Mouse (Mus musculus) embryonic facial prominence, embryonic 14.5 days (tissue): ENCODE measurements around the gene Gm10273. TPM values are rescaled to one million over a fixed set of nuclear protein-coding genes. Genes with fewer than 3 reads are reported as not detected.

Source experiments
- ATAC-seq: fragments of 200-750 bp; cut with Nextera tagmentation; 2 replicates; pipeline ENCODE4 v1.8.0; 2017; ENCODE audit warnings: low read depth, moderate number of reproducible peaks, moderate TSS enrichment
- DNase-seq: peaks from one replicate; pipeline ENCODE4 v3.0.0-alpha.2; 2015; ENCODE audit warnings: low spot score
- H3K27ac ChIP-seq: fragments of 300-500 bp; sonication (generic); replicated peaks from 2 replicates; pipeline ENCODE4 v1.5.1; 2014; ENCODE audit warnings: low read depth, mild to moderate bottlenecking, low read length, moderate library complexity
- H3K27me3 ChIP-seq: fragments of 300-500 bp; sonication (generic); replicated peaks from 2 replicates; pipeline ENCODE4 v1.6.1; 2014; ENCODE audit warnings: low read length; ENCODE audit not compliant: control insufficient read depth, insufficient read depth
- H3K36me3 ChIP-seq: fragments of 300-500 bp; sonication (generic); 2 replicates; pipeline ENCODE4 v1.6.1; 2014; ENCODE audit warnings: low read length, mixed read lengths; ENCODE audit not compliant: control insufficient read depth, insufficient read depth
- H3K4me1 ChIP-seq: fragments of 300-500 bp; sonication (generic); 2 replicates; pipeline ENCODE4 v1.6.1; 2014; ENCODE audit warnings: antibody characterized with exemption, low read length; ENCODE audit not compliant: control insufficient read depth, insufficient read depth
- H3K4me2 ChIP-seq: fragments of 300-500 bp; sonication (generic); 2 replicates; pipeline ENCODE4 v1.6.1; 2014; ENCODE audit warnings: low read depth, mild to moderate bottlenecking, low read length, moderate library complexity, mixed read lengths
- H3K4me3 ChIP-seq: fragments of 300-500 bp; sonication (generic); 2 replicates; pipeline ENCODE4 v1.5.1; 2014; ENCODE audit warnings: low read depth, mild to moderate bottlenecking, low read length
- H3K9ac ChIP-seq: fragments of 300-500 bp; sonication (generic); 2 replicates; pipeline ENCODE4 v1.6.1; 2014; ENCODE audit warnings: low read depth, mild to moderate bottlenecking, low read length, moderate library complexity, mixed read lengths
- H3K9me3 ChIP-seq: fragments of 300-500 bp; sonication (generic); 2 replicates; pipeline ENCODE4 v1.6.1; 2016; ENCODE audit warnings: low read length; ENCODE audit not compliant: control insufficient read depth
- WGBS: fragments of 180-500 bp; shearing (Covaris S2); extraction: QIAGEN DNeasy Blood & Tissue Kit; methylation state at CpG from one replicate; pipeline ENCODE4 v1.1.7; 2014; 5-methylcytosine and 5-hydroxymethylcytosine counted together
- polyA plus RNA-seq: library from polyadenylated mRNA; unstranded; fragments of >200 nt; fragmentation: Nextera tagmentation; extraction: Ambion mirVana; gene quantifications from 2 replicates; pipeline ENCODE4 v1.2.1, GENCODE M21; 2014

Gene Gm10273
- polyA plus RNA-seq, 1 experiment from 2014 or later = not detected

DNA sequence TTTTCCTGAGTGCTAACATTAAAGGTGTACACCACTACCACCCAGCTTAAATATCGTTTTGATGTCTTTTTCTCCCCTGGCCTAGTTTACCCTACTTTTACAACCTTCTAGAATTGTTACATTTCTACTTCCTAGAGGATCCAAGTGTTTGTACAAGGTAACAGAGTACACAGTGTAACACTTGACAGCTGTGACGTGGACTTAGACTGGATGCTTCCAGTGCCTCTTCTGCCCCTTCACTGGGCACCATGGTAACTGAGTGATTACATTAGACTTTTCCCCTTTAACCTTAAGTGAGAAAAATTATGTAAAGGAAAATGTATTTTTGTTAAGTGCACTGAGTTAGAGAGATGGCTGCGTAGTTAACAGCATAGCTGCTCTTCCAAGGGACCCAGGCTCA lies 30.9 kb upstream of the Gm10273 start:
- DNase-seq (no peak), ATAC-seq (no peak)
- no peaks in the 10 kb centered on the region for H3K9me3 ChIP-seq
- no peak overlapping the region for H3K4me2 ChIP-seq
- no peak overlapping the region for H3K9ac ChIP-seq
- H3K4me1 ChIP-seq = no peaks in the 10 kb centered on the region
- H3K27me3 ChIP-seq = no peaks in the 10 kb centered on the region
- 88% methylated on average over 3 of the region's 3 CpGs for WGBS
- no peak overlapping the region for H3K4me3 ChIP-seq
- H3K36me3 ChIP-seq = peaks cover 98% of the 10 kb centered on the region
- no peak overlapping the region for H3K27ac ChIP-seq

DNA sequence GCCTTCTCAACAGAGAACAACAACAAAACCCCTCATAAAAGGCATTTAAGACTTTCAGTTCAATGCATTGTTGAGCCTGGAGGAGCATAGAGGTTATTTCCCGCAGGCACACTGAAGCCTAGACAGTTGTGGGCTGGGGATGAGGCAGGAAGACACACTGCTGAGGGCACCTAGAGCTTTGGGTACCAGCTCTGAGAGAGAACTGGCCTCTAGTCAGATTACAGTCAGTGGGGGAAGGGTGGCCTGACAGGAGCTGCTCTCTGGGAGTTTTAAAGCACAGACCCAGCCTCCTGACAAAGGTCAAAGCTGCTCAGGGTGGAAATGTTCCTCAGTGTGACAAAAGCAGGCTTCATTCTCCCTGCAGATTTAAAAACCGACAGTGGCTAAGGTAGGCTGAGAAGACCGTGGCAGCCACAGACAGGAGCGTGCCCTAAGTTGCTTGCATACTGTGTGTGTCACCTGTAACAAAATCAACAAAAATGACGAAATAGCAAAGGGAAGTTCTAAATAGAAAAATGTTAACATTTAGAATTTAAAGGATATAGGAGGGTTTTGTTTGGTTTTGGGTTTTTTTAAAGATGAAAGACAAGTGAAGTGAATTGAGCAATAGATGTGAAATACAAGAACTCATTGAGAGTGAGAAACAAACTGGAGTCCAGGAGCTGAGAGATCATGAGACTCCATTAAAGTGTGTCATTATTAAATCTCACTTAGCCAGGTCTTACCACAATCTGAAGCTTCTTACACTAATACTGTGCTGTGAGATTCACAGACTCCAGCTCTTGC lies 29.4 kb upstream of the Gm10273 start:
- Histone ChIP-seq H3K36me3 (peaks cover 98% of the 10 kb centered on the region), H3K27me3 (no peaks in the 10 kb centered on the region), H3K27ac (no peak overlapping the region), H3K9me3 (no peaks in the 10 kb centered on the region), H3K4me1 (no peaks in the 10 kb centered on the region), H3K4me3 (no peak overlapping the region), H3K4me2 (no peak overlapping the region), H3K9ac (no peak overlapping the region; the same call in 1 of the 2 replicates)
- DNase-seq = no peak
- no peak for ATAC-seq
- 83% methylated on average over 5 of the region's 5 CpGs for WGBS

DNA sequence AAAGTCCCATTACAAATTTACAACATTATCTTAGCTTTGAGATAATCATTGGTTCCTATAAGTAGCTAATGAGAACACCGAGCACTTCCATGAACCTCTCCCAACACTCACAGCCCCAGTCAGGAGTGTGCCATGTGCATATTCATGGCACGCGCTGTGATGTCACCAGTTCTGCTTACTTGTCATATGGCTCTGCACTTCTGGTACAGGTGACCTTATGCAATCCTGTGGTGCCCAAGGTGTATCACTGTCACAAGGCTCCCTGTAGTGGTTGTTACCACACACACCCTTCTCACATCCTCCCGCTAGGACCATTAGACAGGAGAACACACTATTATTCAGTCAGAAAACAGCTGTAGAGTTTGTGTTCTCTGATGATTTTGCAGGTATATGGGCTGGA lies 28.7 kb upstream of the Gm10273 start:
- Histone ChIP-seq H3K27ac (no peak overlapping the region), H3K36me3 (peaks cover 98% of the 10 kb centered on the region), H3K9ac (no peak overlapping the region), H3K27me3 (no peaks in the 10 kb centered on the region), H3K9me3 (no peaks in the 10 kb centered on the region), H3K4me2 (no peak overlapping the region), H3K4me3 (no peak overlapping the region), H3K4me1 (no peaks in the 10 kb centered on the region)
- ATAC-seq (no peak), DNase-seq (no peak)
- WGBS = 99% methylated on average over 4 of the region's 4 CpGs

DNA sequence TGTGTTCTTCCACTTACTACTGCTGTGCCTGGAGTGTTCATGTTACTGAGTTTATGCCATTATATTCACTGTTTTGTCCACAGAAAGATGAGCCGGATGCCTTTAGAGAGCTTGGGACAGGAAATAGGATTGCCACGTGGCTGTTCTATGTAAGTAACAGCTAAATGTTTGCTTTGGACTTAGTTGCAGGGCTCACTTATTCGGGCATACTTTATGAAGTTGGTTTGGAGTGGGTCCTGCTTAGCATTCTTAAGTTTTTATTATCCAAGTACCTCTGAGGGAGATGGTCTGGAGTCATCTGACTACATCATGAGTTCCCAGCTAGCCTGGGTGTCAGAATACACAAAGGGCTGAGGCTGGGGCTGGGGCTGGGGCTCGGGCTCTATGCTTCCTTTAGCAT lies 28.2 kb upstream of the Gm10273 start:
- ATAC-seq = no peak
- H3K36me3 ChIP-seq = peaks cover 98% of the 10 kb centered on the region
- DNase-seq = no peak
- WGBS = 75% methylated on average over 4 of the region's 4 CpGs
- no peaks in the 10 kb centered on the region for H3K4me1 ChIP-seq
- no peaks in the 10 kb centered on the region for H3K9me3 ChIP-seq
- no peak overlapping the region for H3K4me3 ChIP-seq
- no peak overlapping the region for H3K4me2 ChIP-seq
- H3K27me3 ChIP-seq = no peaks in the 10 kb centered on the region
- no peak overlapping the region for H3K9ac ChIP-seq
- H3K27ac ChIP-seq = no peak overlapping the region

DNA sequence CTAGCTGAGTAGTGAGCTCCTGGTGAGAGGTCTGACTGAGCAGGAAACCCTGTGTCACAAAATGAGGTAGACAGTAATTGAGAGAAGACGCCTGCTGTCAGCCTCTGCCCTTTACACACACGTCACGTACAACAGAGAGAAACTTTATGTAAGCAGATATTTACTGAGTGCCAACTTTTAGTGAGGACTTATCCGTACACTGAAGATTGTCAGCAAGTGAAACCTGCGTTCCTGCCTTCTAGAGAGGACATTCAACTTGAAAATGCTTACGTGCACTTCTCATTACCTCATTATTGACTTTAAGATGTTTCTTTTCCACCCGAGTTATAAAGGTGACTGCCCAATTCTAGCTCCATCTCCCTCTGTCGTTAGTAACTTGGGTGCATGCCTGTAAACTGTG lies 26.7 kb upstream of the Gm10273 start:
- Histone ChIP-seq H3K4me2 (no peak overlapping the region), H3K9me3 (no peaks in the 10 kb centered on the region), H3K9ac (no peak overlapping the region), H3K27me3 (no peaks in the 10 kb centered on the region), H3K4me1 (no peaks in the 10 kb centered on the region), H3K36me3 (peaks cover 98% of the 10 kb centered on the region), H3K27ac (no peak overlapping the region), H3K4me3 (no peak overlapping the region)
- ATAC-seq (no peak), DNase-seq (no peak)
- 84% methylated on average over 8 of the region's 8 CpGs for WGBS

DNA sequence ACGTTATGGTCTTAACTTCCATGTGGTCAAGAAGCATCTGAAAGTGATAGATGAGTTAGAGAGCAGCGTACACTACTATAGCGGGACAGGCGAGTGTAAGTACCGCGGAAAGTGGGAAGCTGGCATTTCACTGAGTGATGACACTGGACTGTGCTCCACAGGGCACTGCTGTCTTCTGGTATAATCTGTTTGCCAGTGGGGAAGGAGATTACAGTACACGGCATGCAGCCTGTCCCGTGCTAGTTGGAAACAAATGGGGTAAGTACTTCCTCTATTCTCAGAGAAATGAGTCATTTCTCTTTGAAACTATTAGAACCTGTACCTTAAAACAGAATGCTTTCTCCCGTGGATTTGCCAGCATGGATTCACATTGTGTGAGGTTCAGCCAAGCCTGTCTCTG lies 26.0 kb upstream of the Gm10273 start:
- Histone ChIP-seq H3K9ac (no peak overlapping the region), H3K4me1 (no peaks in the 10 kb centered on the region), H3K27me3 (no peaks in the 10 kb centered on the region), H3K4me3 (no peak overlapping the region), H3K36me3 (peaks cover 98% of the 10 kb centered on the region), H3K9me3 (no peaks in the 10 kb centered on the region), H3K4me2 (no peak overlapping the region), H3K27ac (no peak overlapping the region)
- DNase-seq = no peak
- 89% methylated on average over 9 of the region's 9 CpGs for WGBS
- ATAC-seq = no peak

DNA sequence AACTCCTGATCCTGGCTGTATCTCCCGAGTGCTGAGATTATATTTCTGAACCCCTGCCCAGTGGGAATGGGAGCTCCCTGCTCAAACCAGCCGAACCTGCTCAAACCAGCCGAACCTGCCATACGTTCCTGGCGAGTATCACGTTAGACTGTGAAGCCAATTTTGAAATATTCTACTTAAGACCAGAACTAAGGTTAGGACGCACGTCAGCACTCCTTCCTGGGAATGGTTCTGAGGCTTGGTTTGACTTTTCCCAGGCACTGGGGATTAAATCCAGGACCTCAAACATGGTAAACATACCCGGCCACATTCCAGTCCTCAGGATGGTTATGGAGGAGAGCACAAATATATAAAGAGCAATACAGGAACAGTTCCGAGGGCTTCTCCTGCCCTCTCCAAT lies 17.5 kb upstream of the Gm10273 start:
- no peaks in the 10 kb centered on the region for H3K4me1 ChIP-seq
- 0 out of 2 replicates have a peak, but pooled peaks have one; percentile 35 for ATAC-seq
- H3K4me3 ChIP-seq = no peak overlapping the region
- H3K27ac ChIP-seq = no peak overlapping the region
- no peak overlapping the region for H3K9ac ChIP-seq
- DNase-seq = peak; percentile 35
- H3K4me2 ChIP-seq = no peak overlapping the region
- H3K9me3 ChIP-seq = no peaks in the 10 kb centered on the region
- 74% methylated on average over 10 of the region's 10 CpGs for WGBS
- H3K27me3 ChIP-seq = no peaks in the 10 kb centered on the region
- H3K36me3 ChIP-seq = peaks cover 24% of the 10 kb centered on the region

DNA sequence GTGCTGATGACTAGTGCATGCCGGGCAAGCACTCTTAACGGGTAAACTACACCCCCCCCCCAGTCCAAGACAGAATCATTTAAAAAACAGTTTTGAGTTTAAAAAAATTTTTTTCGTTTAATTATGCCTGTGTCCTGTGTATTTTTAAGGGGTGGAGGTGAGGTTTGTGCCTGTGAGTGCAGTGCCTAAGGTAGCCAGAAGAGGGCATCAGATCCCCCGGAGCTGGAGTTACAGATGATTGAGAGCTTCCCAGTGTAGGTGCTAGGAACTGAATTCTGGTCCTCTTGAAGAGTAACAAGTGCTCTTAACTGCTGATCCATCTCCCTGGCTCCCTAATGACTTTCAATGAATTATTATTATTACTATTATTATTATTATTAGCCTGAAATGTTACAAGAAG lies 16.7 kb upstream of the Gm10273 start:
- no peaks in the 10 kb centered on the region for H3K9me3 ChIP-seq
- ATAC-seq (no peak), DNase-seq (no peak)
- no peak overlapping the region for H3K27ac ChIP-seq
- WGBS = 94% methylated on average over 4 of the region's 4 CpGs
- H3K9ac ChIP-seq = no peak overlapping the region
- peaks cover 16% of the 10 kb centered on the region for H3K36me3 ChIP-seq
- H3K4me2 ChIP-seq = no peak overlapping the region
- no peaks in the 10 kb centered on the region for H3K4me1 ChIP-seq
- H3K4me3 ChIP-seq = no peak overlapping the region
- H3K27me3 ChIP-seq = no peaks in the 10 kb centered on the region

DNA sequence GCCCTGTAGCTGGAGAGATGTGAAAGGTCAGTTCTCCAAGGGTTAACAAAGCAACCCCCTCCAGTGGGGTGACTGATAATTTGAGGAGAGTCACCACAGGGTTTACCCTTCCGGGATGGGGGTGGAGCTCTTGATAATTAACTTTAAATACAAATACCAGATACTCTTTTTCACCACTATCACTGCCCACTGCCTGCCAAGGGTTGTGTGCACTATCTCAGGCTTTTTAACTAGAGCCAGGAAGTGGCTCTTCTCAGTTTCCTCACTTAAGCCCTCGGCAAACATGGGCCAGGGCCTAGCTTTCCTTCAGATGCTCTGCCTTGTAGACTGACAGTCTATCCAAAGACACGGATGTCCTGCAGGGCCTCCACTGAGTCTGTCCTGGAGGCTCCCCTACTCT lies 15.5 kb upstream of the Gm10273 start:
- Histone ChIP-seq H3K9ac (0 out of 2 replicates have a peak overlapping the region, but pooled peaks have one; percentile 14), H3K4me2 (no peak overlapping the region), H3K4me1 (no peaks in the 10 kb centered on the region), H3K27ac (no peak overlapping the region), H3K27me3 (no peaks in the 10 kb centered on the region), H3K9me3 (no peaks in the 10 kb centered on the region), H3K4me3 (no peak overlapping the region), H3K36me3 (peaks cover 4% of the 10 kb centered on the region; the same call in 1 of the 2 replicates)
- ATAC-seq (no peak), DNase-seq (no peak)
- 28% methylated on average over 3 of the region's 3 CpGs for WGBS
